Mouse (Mus musculus): ENCODE data around the gene Cdc7.

Cdc7 gene

GRCm38 (mm10) chr5:107023951-107024350 is 59.8 kb downstream of the Cdc7 start:
- DNase-seq (ENCODE audit: low spot score): no peak

- no peak for DNase-seq (ENCODE audit: low spot score)
Observed at GRCm38 (mm10) chr5:107025371-107025770, 61.2 kb downstream of the Cdc7 start.

GRCm38 (mm10) chr5:107025809-107026208 is 61.7 kb downstream of the Cdc7 start:
- no peak for DNase-seq (ENCODE audit: low spot score)

- DNase-seq (ENCODE audit: low spot score): no peak
Observed at GRCm38 (mm10) chr5:107027616-107028015, 63.5 kb downstream of the Cdc7 start.

GRCm38 (mm10) chr5:107028557-107028956 is 64.4 kb downstream of the Cdc7 start:
- DNase-seq (ENCODE audit: low spot score): no peak

- DNase-seq (ENCODE audit: low spot score): no peak
Observed at GRCm38 (mm10) chr5:107029801-107030200, 65.7 kb downstream of the Cdc7 start.

- no peak for DNase-seq (ENCODE audit: low spot score)
Observed at GRCm38 (mm10) chr5:107030821-107031220, 66.7 kb downstream of the Cdc7 start.
